In the genomic region with DNA sequence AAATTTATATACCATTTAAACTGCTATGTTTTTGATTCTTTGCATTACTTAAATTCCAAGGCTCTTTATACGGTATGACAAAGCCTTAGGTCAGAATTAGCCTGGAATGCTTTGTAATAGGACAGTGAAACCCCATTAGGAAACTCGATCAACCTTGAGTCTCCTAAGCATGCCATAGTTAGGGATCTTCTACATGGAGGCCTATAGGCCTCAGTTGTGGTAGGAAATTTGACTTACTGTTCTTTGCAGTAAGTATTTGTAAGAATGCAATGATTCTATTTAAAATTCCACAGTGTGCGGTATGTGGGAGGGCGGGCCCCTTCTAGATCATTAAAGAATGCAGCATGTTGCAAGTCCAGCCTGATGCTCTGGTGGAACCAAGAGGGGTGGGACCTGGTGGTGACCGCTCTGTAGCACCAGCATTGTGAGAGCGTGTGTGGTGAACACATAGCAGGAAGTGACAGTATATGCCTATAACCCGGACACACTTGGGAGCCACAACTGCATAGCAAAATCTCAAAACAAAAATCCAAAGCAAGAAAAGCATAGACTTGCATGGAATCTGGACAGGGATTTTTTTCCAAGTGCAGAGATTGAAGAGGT, we compare ENCODE assay signal across 8 mouse cellular contexts. TPM values are rescaled to one million over a fixed set of nuclear protein-coding genes. Genes with fewer than 3 reads are reported as not detected.
DNase-seq lines count a peak whose midpoint lies in the region; ATAC-seq lines count a peak whose summit lies in the region.

No protein-coding gene starts in this region.

- peaks cover 25% of the 10 kb centered on the region for H3K4me1 ChIP-seq in liver, embryonic 11.5 days (replicated peaks; ENCODE audit: control insufficient read depth, insufficient read depth, low read length)
- H3K4me1 ChIP-seq in forebrain, embryonic 10.5 days, result peaks cover 64% of the 10 kb centered on the region
- peaks cover 36% of the 10 kb centered on the region for H3K4me1 ChIP-seq in limb, embryonic 10.5 days
- H3K4me1 ChIP-seq in neural tube, embryonic 13.5 days (replicated peaks), result peaks cover 66% of the 10 kb centered on the region

- H3K9ac ChIP-seq in liver, embryonic 11.5 days (ENCODE audit: low read depth, low read length), result no peak overlapping the region
- peak overlapping the region; percentile 99 for H3K9ac ChIP-seq in neural tube, embryonic 13.5 days

- WGBS in liver, embryonic 11.5 days, result 78% methylated on average over 7 of the region's 7 CpGs
- WGBS in forebrain, embryonic 10.5 days, result 84% methylated on average over 7 of the region's 7 CpGs
- 92% methylated on average over 7 of the region's 7 CpGs for WGBS in limb, embryonic 10.5 days
- 78% methylated on average over 7 of the region's 7 CpGs for WGBS in neural tube, embryonic 13.5 days

- no peak overlapping the region for H3K27ac ChIP-seq in liver, embryonic 11.5 days (ENCODE audit: low read depth, low read length)
- peak overlapping the region; percentile 96; the same call in 1 of the 2 replicates for H3K27ac ChIP-seq in forebrain, embryonic 10.5 days
- H3K27ac ChIP-seq in limb, embryonic 10.5 days, result no peak overlapping the region
- peak overlapping the region; percentile 18; the same call in 1 of the 2 replicates for H3K27ac ChIP-seq in neural tube, embryonic 13.5 days (replicated peaks)

- no peak for ATAC-seq in liver, embryonic 11.5 days (replicated peaks; ENCODE audit: low FRiP score)
- no peak for ATAC-seq in neural tube, embryonic 13.5 days (ENCODE audit: low read depth)

- peak overlapping the region; percentile 97; the same call in 1 of the 2 replicates for H3K4me3 ChIP-seq in liver, embryonic 11.5 days (ENCODE audit: low read depth, low read length)
- H3K4me3 ChIP-seq in forebrain, embryonic 10.5 days, result peak overlapping the region; percentile 96
- peak overlapping the region; percentile 97; the same call in 1 of the 2 replicates for H3K4me3 ChIP-seq in limb, embryonic 10.5 days
- H3K4me3 ChIP-seq in neural tube, embryonic 13.5 days, result peak overlapping the region; percentile 96

- no peak for DNase-seq in liver, embryonic 11.5 days (ENCODE audit: low spot score)
- no peak for DNase-seq in liver
- no peak for DNase-seq in forebrain, embryonic 10.5 days (ENCODE audit: extremely low spot score, low spot score)
- no peak for DNase-seq in limb, embryonic 10.5 days (ENCODE audit: low spot score)
- DNase-seq in adrenal gland, adult 18-20 months (ENCODE audit: low spot score in 2 of 2), result no peak
- DNase-seq in cerebellum, postnatal 10 days, result no peak
- DNase-seq in ovary, adult 18-20 months (ENCODE audit: low spot score), result no peak

- peaks cover 2% of the 10 kb centered on the region for H3K36me3 ChIP-seq in liver, embryonic 11.5 days (ENCODE audit: control insufficient read depth, insufficient read depth, low read length)
- H3K36me3 ChIP-seq in forebrain, embryonic 10.5 days (replicated peaks), result peaks cover 26% of the 10 kb centered on the region
- H3K36me3 ChIP-seq in limb, embryonic 10.5 days, result peaks cover 25% of the 10 kb centered on the region
- H3K36me3 ChIP-seq in neural tube, embryonic 13.5 days, result peaks cover 16% of the 10 kb centered on the region

- H3K9me3 ChIP-seq in liver, embryonic 11.5 days (ENCODE audit: control insufficient read depth, low read length), result no peaks in the 10 kb centered on the region
- H3K9me3 ChIP-seq in forebrain, embryonic 10.5 days, result no peaks in the 10 kb centered on the region
- no peaks in the 10 kb centered on the region for H3K9me3 ChIP-seq in limb, embryonic 10.5 days (replicated peaks)
- no peaks in the 10 kb centered on the region for H3K9me3 ChIP-seq in neural tube, embryonic 13.5 days

- H3K27me3 ChIP-seq in liver, embryonic 11.5 days (replicated peaks; ENCODE audit: control insufficient read depth, insufficient read depth, low read length), result no peaks in the 10 kb centered on the region
- H3K27me3 ChIP-seq in forebrain, embryonic 10.5 days (ENCODE audit: poor library complexity, severe bottlenecking), result no peaks in the 10 kb centered on the region
- H3K27me3 ChIP-seq in limb, embryonic 10.5 days (ENCODE audit: low read depth, poor library complexity, severe bottlenecking), result peaks cover 3% of the 10 kb centered on the region; the same call in 1 of the 2 replicates
- no peaks in the 10 kb centered on the region for H3K27me3 ChIP-seq in neural tube, embryonic 13.5 days

- peak overlapping the region; percentile 99 for H3K4me2 ChIP-seq in liver, embryonic 11.5 days
- H3K4me2 ChIP-seq in neural tube, embryonic 13.5 days, result peak overlapping the region; percentile 98

RNA-seq across cellular contexts. Expression of gene Klc1, which starts 1.8 kb away (rescaled TPM):
- polyA plus RNA-seq in liver, embryonic 11.5 days (2014; fragmentation: Nextera tagmentation; extraction: Ambion mirVana), result 56.8 and 59.3 TPM in 2 replicates
- polyA plus RNA-seq in forebrain, embryonic 10.5 days (2016; fragmentation: Nextera tagmentation; extraction: Ambion mirVana), result 137 and 141 TPM in 2 replicates
- 87.5 and 98.0 TPM in 2 replicates for polyA plus RNA-seq in limb, embryonic 10.5 days (2016; fragmentation: Nextera tagmentation; extraction: Ambion mirVana)
- polyA plus RNA-seq in neural tube, embryonic 13.5 days (2015; fragmentation: Nextera tagmentation; extraction: Ambion mirVana), result 593 and 603 TPM in 2 replicates
- total RNA-seq in adrenal gland, adult 18-20 months (2021), result 100 to 1,000 TPM in 1 of 2 experiments, 10 to 100 TPM in 1; 93.1 to 126 TPM

RNA-seq across cellular contexts. Expression of gene Apopt1, which starts 47.3 kb away (rescaled TPM):
- polyA plus RNA-seq in liver, embryonic 11.5 days (2014; fragmentation: Nextera tagmentation; extraction: Ambion mirVana), result 60.3 and 67.7 TPM in 2 replicates
- 57.9 and 62.6 TPM in 2 replicates for polyA plus RNA-seq in forebrain, embryonic 10.5 days (2016; fragmentation: Nextera tagmentation; extraction: Ambion mirVana)
- 57.4 and 64.8 TPM in 2 replicates for polyA plus RNA-seq in limb, embryonic 10.5 days (2016; fragmentation: Nextera tagmentation; extraction: Ambion mirVana)
- 52.0 and 59.1 TPM in 2 replicates for polyA plus RNA-seq in neural tube, embryonic 13.5 days (2015; fragmentation: Nextera tagmentation; extraction: Ambion mirVana)
- total RNA-seq in adrenal gland, adult 18-20 months (2021), result 10 to 100 TPM; 61.0 to 61.3 TPM

RNA-seq across cellular contexts. Expression of gene Bag5, which starts 47.4 kb away (rescaled TPM):
- polyA plus RNA-seq in liver, embryonic 11.5 days (2014; fragmentation: Nextera tagmentation; extraction: Ambion mirVana), result 41.0 and 44.7 TPM in 2 replicates
- polyA plus RNA-seq in forebrain, embryonic 10.5 days (2016; fragmentation: Nextera tagmentation; extraction: Ambion mirVana), result 56.5 and 57.5 TPM in 2 replicates
- 52.6 and 52.9 TPM in 2 replicates for polyA plus RNA-seq in limb, embryonic 10.5 days (2016; fragmentation: Nextera tagmentation; extraction: Ambion mirVana)
- 57.6 and 66.2 TPM in 2 replicates for polyA plus RNA-seq in neural tube, embryonic 13.5 days (2015; fragmentation: Nextera tagmentation; extraction: Ambion mirVana)
- 10 to 100 TPM; 43.1 to 43.7 TPM for total RNA-seq in adrenal gland, adult 18-20 months (2021)

RNA-seq across cellular contexts. Expression of gene Xrcc3, which starts 53.3 kb away (rescaled TPM):
- 20.0 and 20.9 TPM in 2 replicates for polyA plus RNA-seq in liver, embryonic 11.5 days (2014; fragmentation: Nextera tagmentation; extraction: Ambion mirVana)
- 16.7 and 21.5 TPM in 2 replicates for polyA plus RNA-seq in forebrain, embryonic 10.5 days (2016; fragmentation: Nextera tagmentation; extraction: Ambion mirVana)
- polyA plus RNA-seq in limb, embryonic 10.5 days (2016; fragmentation: Nextera tagmentation; extraction: Ambion mirVana), result 21.6 and 23.9 TPM in 2 replicates
- 2.6 and 2.8 TPM in 2 replicates for polyA plus RNA-seq in neural tube, embryonic 13.5 days (2015; fragmentation: Nextera tagmentation; extraction: Ambion mirVana)
- 10 to 100 TPM; 13.0 to 13.7 TPM for total RNA-seq in adrenal gland, adult 18-20 months (2021)

RNA-seq across cellular contexts. Expression of gene Zfyve21, which starts 53.6 kb away (rescaled TPM):
- 95.5 and 95.6 TPM in 2 replicates for polyA plus RNA-seq in liver, embryonic 11.5 days (2014; fragmentation: Nextera tagmentation; extraction: Ambion mirVana)
- 68.2 and 69.3 TPM in 2 replicates for polyA plus RNA-seq in forebrain, embryonic 10.5 days (2016; fragmentation: Nextera tagmentation; extraction: Ambion mirVana)
- 69.8 and 75.8 TPM in 2 replicates for polyA plus RNA-seq in limb, embryonic 10.5 days (2016; fragmentation: Nextera tagmentation; extraction: Ambion mirVana)
- 41.4 and 50.1 TPM in 2 replicates for polyA plus RNA-seq in neural tube, embryonic 13.5 days (2015; fragmentation: Nextera tagmentation; extraction: Ambion mirVana)
- 100 to 1,000 TPM in 1 of 2 experiments, 10 to 100 TPM in 1; 84.6 to 101 TPM for total RNA-seq in adrenal gland, adult 18-20 months (2021)

Comparison
In these comparisons a context has a peak if more than half of its experiments do, and no peak if none do; other contexts are left out.
1. H3K27ac ChIP-seq: peak in forebrain, embryonic 10.5 days (single experiment) and neural tube, embryonic 13.5 days (single experiment); none in liver, embryonic 11.5 days (single experiment) and limb, embryonic 10.5 days (single experiment).
2. Peak in every context shown above with its lines, with median percentiles within 50 percentile points of each other: H3K4me3 ChIP-seq.